Mouse (Mus musculus): ENCODE results near the gene Gabarapl1. TPM values are rescaled to one million over a fixed set of nuclear protein-coding genes. Genes with fewer than 3 reads are reported as not detected.

Gene Gabarapl1
- polyA plus RNA-seq, 1 experiment from 2014 or later = 13.2 TPM

GRCm38 (mm10) chr6:129543709-129544606 lies 11.0 kb downstream of the Gabarapl1 start:
- peaks cover 16% of the 10 kb centered on the region; the same call in 1 of the 2 replicates for H3K36me3 ChIP-seq (ENCODE audit: control insufficient read depth, insufficient read depth, low read length)
- H3K27ac ChIP-seq (ENCODE audit: low read length) = peak overlapping the region; percentile 2; the same call in 1 of the 2 replicates
- H3K27me3 ChIP-seq (ENCODE audit: control insufficient read depth, insufficient read depth, low read length) = no peaks in the 10 kb centered on the region
- H3K9ac ChIP-seq (replicated peaks; ENCODE audit: low read depth, low read length) = no peak overlapping the region
- ATAC-seq (ENCODE audit: insufficient number of reproducible peaks, insufficient read depth, low FRiP score, low read depth) = no peak; the same call in 1 of the 2 replicates
- no peaks in the 10 kb centered on the region for H3K4me1 ChIP-seq (ENCODE audit: control insufficient read depth, insufficient read depth, low read length)
- WGBS = 46% methylated on average over 6 of the region's 6 CpGs
- H3K9me3 ChIP-seq (ENCODE audit: control insufficient read depth, low read depth, low read length) = no peaks in the 10 kb centered on the region
- H3K4me2 ChIP-seq (replicated peaks; ENCODE audit: low read depth, low read length) = no peak overlapping the region
- no peak overlapping the region for H3K4me3 ChIP-seq (ENCODE audit: low read depth, low read length)

- WGBS = 80% methylated on average over 2 of the region's 2 CpGs
- Histone ChIP-seq H3K9me3 (ENCODE audit: control insufficient read depth, low read depth, low read length) (no peaks in the 10 kb centered on the region), H3K4me2 (replicated peaks; ENCODE audit: low read depth, low read length) (no peak overlapping the region), H3K27ac (ENCODE audit: low read length) (no peak overlapping the region), H3K27me3 (ENCODE audit: control insufficient read depth, insufficient read depth, low read length) (no peaks in the 10 kb centered on the region), H3K9ac (replicated peaks; ENCODE audit: low read depth, low read length) (no peak overlapping the region), H3K4me1 (ENCODE audit: control insufficient read depth, insufficient read depth, low read length) (no peaks in the 10 kb centered on the region), H3K4me3 (ENCODE audit: low read depth, low read length) (no peak overlapping the region), H3K36me3 (ENCODE audit: control insufficient read depth, insufficient read depth, low read length) (no peaks in the 10 kb centered on the region; the same call in 1 of the 2 replicates)
- ATAC-seq (ENCODE audit: insufficient number of reproducible peaks, insufficient read depth, low FRiP score, low read depth) = no peak
Measured at GRCm38 (mm10) chr6:129547277-129547676, 14.3 kb downstream of the Gabarapl1 start.

DNA sequence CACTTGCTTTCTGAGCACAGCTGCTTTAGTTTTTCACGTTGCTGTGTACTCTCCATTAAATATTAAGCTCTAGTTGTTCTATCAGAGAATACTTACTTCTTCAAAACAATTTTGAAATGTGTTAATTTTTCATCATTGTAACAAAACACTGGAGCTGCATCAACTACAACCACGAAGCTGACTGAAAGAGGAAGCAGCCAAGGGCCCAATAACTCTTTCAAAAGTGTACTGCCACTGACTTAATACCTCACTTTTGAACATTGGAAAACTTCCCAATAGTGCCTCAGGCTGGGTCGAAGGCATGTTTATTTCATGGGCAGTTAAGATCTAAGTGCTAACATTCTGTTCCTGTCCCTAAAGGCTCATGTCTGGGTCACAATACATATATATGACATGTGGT lies 15.0 kb downstream of the Gabarapl1 start:
- no peak overlapping the region for H3K27ac ChIP-seq (ENCODE audit: low read length)
- ATAC-seq (ENCODE audit: insufficient number of reproducible peaks, insufficient read depth, low FRiP score, low read depth) = no peak
- no peaks in the 10 kb centered on the region for H3K9me3 ChIP-seq (ENCODE audit: control insufficient read depth, low read depth, low read length)
- H3K4me2 ChIP-seq (replicated peaks; ENCODE audit: low read depth, low read length) = no peak overlapping the region
- H3K4me1 ChIP-seq (ENCODE audit: control insufficient read depth, insufficient read depth, low read length) = no peaks in the 10 kb centered on the region
- no peak overlapping the region for H3K4me3 ChIP-seq (ENCODE audit: low read depth, low read length)
- H3K9ac ChIP-seq (replicated peaks; ENCODE audit: low read depth, low read length) = no peak overlapping the region
- 48% methylated on average over 3 of the region's 3 CpGs for WGBS
- H3K27me3 ChIP-seq (ENCODE audit: control insufficient read depth, insufficient read depth, low read length) = no peaks in the 10 kb centered on the region
- no peaks in the 10 kb centered on the region for H3K36me3 ChIP-seq (ENCODE audit: control insufficient read depth, insufficient read depth, low read length)

GRCm38 (mm10) chr6:129557298-129558023 lies 24.5 kb downstream of the Gabarapl1 start:
- no peak overlapping the region for H3K4me2 ChIP-seq (replicated peaks; ENCODE audit: low read depth, low read length)
- no peak overlapping the region for H3K27ac ChIP-seq (ENCODE audit: low read length)
- no peak overlapping the region for H3K4me3 ChIP-seq (ENCODE audit: low read depth, low read length)
- no peaks in the 10 kb centered on the region for H3K27me3 ChIP-seq (ENCODE audit: control insufficient read depth, insufficient read depth, low read length)
- no peak overlapping the region for H3K9ac ChIP-seq (replicated peaks; ENCODE audit: low read depth, low read length)
- H3K9me3 ChIP-seq (ENCODE audit: control insufficient read depth, low read depth, low read length) = no peaks in the 10 kb centered on the region
- no peaks in the 10 kb centered on the region for H3K36me3 ChIP-seq (ENCODE audit: control insufficient read depth, insufficient read depth, low read length)
- ATAC-seq (ENCODE audit: insufficient number of reproducible peaks, insufficient read depth, low FRiP score, low read depth) = peak; percentile 81
- no peaks in the 10 kb centered on the region for H3K4me1 ChIP-seq (ENCODE audit: control insufficient read depth, insufficient read depth, low read length)

- no peaks in the 10 kb centered on the region for H3K36me3 ChIP-seq (ENCODE audit: control insufficient read depth, insufficient read depth, low read length)
- no peak overlapping the region for H3K4me3 ChIP-seq (ENCODE audit: low read depth, low read length)
- 21% methylated on average over 12 of the region's 12 CpGs for WGBS
- no peaks in the 10 kb centered on the region for H3K9me3 ChIP-seq (ENCODE audit: control insufficient read depth, low read depth, low read length)
- ATAC-seq (ENCODE audit: insufficient number of reproducible peaks, insufficient read depth, low FRiP score, low read depth) = peak; percentile 82; the same call in 1 of the 2 replicates
- no peaks in the 10 kb centered on the region for H3K4me1 ChIP-seq (ENCODE audit: control insufficient read depth, insufficient read depth, low read length)
- no peak overlapping the region for H3K9ac ChIP-seq (replicated peaks; ENCODE audit: low read depth, low read length)
- H3K4me2 ChIP-seq (replicated peaks; ENCODE audit: low read depth, low read length) = 0 out of 2 replicates have a peak overlapping the region, but pooled peaks have one; percentile 16
- H3K27ac ChIP-seq (ENCODE audit: low read length) = no peak overlapping the region
- no peaks in the 10 kb centered on the region for H3K27me3 ChIP-seq (ENCODE audit: control insufficient read depth, insufficient read depth, low read length)
Measured at GRCm38 (mm10) chr6:129558946-129559640, 26.1 kb downstream of the Gabarapl1 start.

DNA sequence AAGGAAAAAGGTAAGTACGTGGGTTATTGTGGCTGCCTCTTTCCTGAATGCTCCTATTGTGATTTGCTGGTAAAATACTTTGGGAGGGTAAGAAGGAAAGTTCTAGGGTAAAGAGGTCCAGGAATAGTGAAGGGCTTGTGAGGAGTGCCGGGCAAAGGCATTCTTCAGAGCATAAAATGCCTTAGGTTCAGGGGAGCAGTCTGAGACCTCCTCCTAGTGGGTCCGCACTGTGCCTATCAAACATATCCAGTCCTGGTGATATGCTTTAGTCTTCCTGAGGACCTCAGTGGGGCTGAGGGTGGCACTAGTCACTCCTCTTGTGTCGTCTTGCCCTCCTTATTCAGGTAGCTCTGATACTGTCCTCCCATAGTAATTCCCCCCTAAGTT lies 26.7 kb downstream of the Gabarapl1 start:
- Histone ChIP-seq H3K27me3 (ENCODE audit: control insufficient read depth, insufficient read depth, low read length) (no peaks in the 10 kb centered on the region), H3K36me3 (ENCODE audit: control insufficient read depth, insufficient read depth, low read length) (no peaks in the 10 kb centered on the region), H3K4me2 (replicated peaks; ENCODE audit: low read depth, low read length) (no peak overlapping the region), H3K4me1 (ENCODE audit: control insufficient read depth, insufficient read depth, low read length) (no peaks in the 10 kb centered on the region), H3K4me3 (ENCODE audit: low read depth, low read length) (no peak overlapping the region), H3K27ac (ENCODE audit: low read length) (no peak overlapping the region), H3K9ac (replicated peaks; ENCODE audit: low read depth, low read length) (no peak overlapping the region), H3K9me3 (ENCODE audit: control insufficient read depth, low read depth, low read length) (no peaks in the 10 kb centered on the region)
- WGBS = 51% methylated on average over 4 of the region's 4 CpGs
- ATAC-seq (ENCODE audit: insufficient number of reproducible peaks, insufficient read depth, low FRiP score, low read depth) = no peak

- 65% methylated on average over 2 of the region's 2 CpGs for WGBS
- H3K4me3 ChIP-seq (ENCODE audit: low read depth, low read length) = no peak overlapping the region
- H3K27me3 ChIP-seq (ENCODE audit: control insufficient read depth, insufficient read depth, low read length) = no peaks in the 10 kb centered on the region
- ATAC-seq (ENCODE audit: insufficient number of reproducible peaks, insufficient read depth, low FRiP score, low read depth) = no peak
- no peaks in the 10 kb centered on the region for H3K4me1 ChIP-seq (ENCODE audit: control insufficient read depth, insufficient read depth, low read length)
- no peak overlapping the region for H3K27ac ChIP-seq (ENCODE audit: low read length)
- no peaks in the 10 kb centered on the region for H3K9me3 ChIP-seq (ENCODE audit: control insufficient read depth, low read depth, low read length)
- H3K4me2 ChIP-seq (replicated peaks; ENCODE audit: low read depth, low read length) = no peak overlapping the region
- no peaks in the 10 kb centered on the region for H3K36me3 ChIP-seq (ENCODE audit: control insufficient read depth, insufficient read depth, low read length)
- H3K9ac ChIP-seq (replicated peaks; ENCODE audit: low read depth, low read length) = no peak overlapping the region
Measured at GRCm38 (mm10) chr6:129565257-129565656, 32.3 kb downstream of the Gabarapl1 start.

- no peak for ATAC-seq (ENCODE audit: insufficient number of reproducible peaks, insufficient read depth, low FRiP score, low read depth)
- 32% methylated on average over 2 of the region's 2 CpGs for WGBS
Measured at GRCm38 (mm10) chr6:129575315-129575714, 42.4 kb downstream of the Gabarapl1 start.

More at GRCm38 (mm10) chr6:129575315-129575714, 42.4 kb downstream of the Gabarapl1 start:
- Histone ChIP-seq H3K9ac (replicated peaks; ENCODE audit: low read depth, low read length) (no peak overlapping the region), H3K9me3 (ENCODE audit: control insufficient read depth, low read depth, low read length) (no peaks in the 10 kb centered on the region), H3K27me3 (ENCODE audit: control insufficient read depth, insufficient read depth, low read length) (no peaks in the 10 kb centered on the region), H3K27ac (ENCODE audit: low read length) (no peak overlapping the region), H3K36me3 (ENCODE audit: control insufficient read depth, insufficient read depth, low read length) (no peaks in the 10 kb centered on the region), H3K4me3 (ENCODE audit: low read depth, low read length) (no peak overlapping the region), H3K4me2 (replicated peaks; ENCODE audit: low read depth, low read length) (no peak overlapping the region), H3K4me1 (ENCODE audit: control insufficient read depth, insufficient read depth, low read length) (no peaks in the 10 kb centered on the region)

Measured in stomach, embryonic 14.5 days (tissue).